Mouse (Mus musculus) forebrain, embryonic 12.5 days (tissue): ENCODE results near the gene BC035947. TPM values are rescaled to one million over a fixed set of nuclear protein-coding genes. Genes with fewer than 3 reads are reported as not detected.
A peak's percentile ranks its signal among the peaks of the same experiment; 100 is the strongest.
"Not testable (repeated sequence)": the region's sequence is repeated elsewhere in the genome, so short reads cannot be mapped to it uniquely, and the experiment has no call there.

Experiments used
- ATAC-seq: fragments of 200-750 bp; cut with Nextera tagmentation; 2 replicates; pipeline ENCODE4 v1.8.0; 2017; ENCODE audit warnings: moderate TSS enrichment; ENCODE audit not compliant: low FRiP score
- H3K27ac ChIP-seq: fragments of 300-500 bp; sonication (generic); 2 replicates; pipeline ENCODE4 v1.5.1; 2016; ENCODE audit warnings: mild to moderate bottlenecking
- H3K27me3 ChIP-seq: fragments of 300-500 bp; sonication (generic); 2 replicates; pipeline ENCODE4 v1.6.1; 2016; ENCODE audit warnings: mild to moderate bottlenecking
- H3K36me3 ChIP-seq: fragments of 300-500 bp; sonication (generic); replicated peaks from 2 replicates; pipeline ENCODE4 v1.6.1; 2016; ENCODE audit warnings: mild to moderate bottlenecking
- H3K4me1 ChIP-seq: fragments of 300-500 bp; sonication (generic); 2 replicates; pipeline ENCODE4 v1.6.1; 2016
- H3K4me2 ChIP-seq: fragments of 300-500 bp; sonication (generic); 2 replicates; pipeline ENCODE4 v1.6.1; 2016; ENCODE audit warnings: mild to moderate bottlenecking, moderate library complexity
- H3K4me3 ChIP-seq: fragments of 300-500 bp; sonication (generic); replicated peaks from 2 replicates; pipeline ENCODE4 v1.5.1; 2016; ENCODE audit warnings: mild to moderate bottlenecking
- H3K9ac ChIP-seq: fragments of 300-500 bp; sonication (generic); 2 replicates; pipeline ENCODE4 v1.6.1; 2016; ENCODE audit warnings: mild to moderate bottlenecking
- H3K9me3 ChIP-seq: fragments of 300-500 bp; sonication (generic); 2 replicates; pipeline ENCODE4 v1.6.1; 2016
- WGBS: fragments of 180-500 bp; shearing (Covaris S2); methylation state at CpG from one replicate; pipeline ENCODE4 v1.1.7; 2016; 5-methylcytosine and 5-hydroxymethylcytosine counted together
- polyA plus RNA-seq: library from polyadenylated mRNA; unstranded; fragments of >200 nt; fragmentation: Nextera tagmentation; extraction: Ambion mirVana; gene quantifications from 2 replicates; pipeline ENCODE4 v1.2.1, GENCODE M21; 2016

BC035947 gene
- 0.38 and 0.42 TPM in 2 replicates for polyA plus RNA-seq

GRCm38 (mm10) chr1:78511621-78512160 is at the start of gene BC035947:
Gene BC035947 (minus strand): TSS chr1:78512158.
- 3% methylated on average over 25 of the region's 25 CpGs for WGBS
- Histone ChIP-seq H3K4me3 (peak within 1 kb of the TSS; percentile 28), H3K27ac (no peak within 1 kb of the TSS), H3K4me2 (peak within 1 kb of the TSS; percentile 58), H3K36me3 (no peaks in the 10 kb centered on the region), H3K9me3 (no peaks in the 10 kb centered on the region), H3K27me3 (peaks cover 5% of the 10 kb centered on the region; the same call in 1 of the 2 replicates), H3K9ac (peak within 1 kb of the TSS; percentile 36), H3K4me1 (peaks cover 8% of the 10 kb centered on the region)
- peak; percentile 57; the same call in 1 of the 2 replicates for ATAC-seq

- no peaks in the 10 kb centered on the region for H3K36me3 ChIP-seq
- H3K9me3 ChIP-seq, result no peaks in the 10 kb centered on the region
- no peak for ATAC-seq
- H3K27me3 ChIP-seq, result no peaks in the 10 kb centered on the region
- H3K9ac ChIP-seq, result no peak overlapping the region
- H3K4me2 ChIP-seq, result no peak overlapping the region
- WGBS, result 83% methylated on average over 8 of the region's 8 CpGs
- H3K4me1 ChIP-seq, result peaks cover 2% of the 10 kb centered on the region
- H3K4me3 ChIP-seq, result no peak overlapping the region
- no peak overlapping the region for H3K27ac ChIP-seq
Measured at GRCm38 (mm10) chr1:78554012-78554666, 42.2 kb upstream of the BC035947 start.

- ATAC-seq, result no peak
- H3K9me3 ChIP-seq, result 0 out of 2 replicates have a peak, but pooled peaks cover 2% of the 10 kb centered on the region
- H3K4me1 ChIP-seq, result peaks cover 5% of the 10 kb centered on the region
- WGBS, result 45% methylated on average over 6 of the region's 6 CpGs
- no peak overlapping the region for H3K4me3 ChIP-seq
- H3K4me2 ChIP-seq, result no peak overlapping the region
- H3K27ac ChIP-seq, result no peak overlapping the region
- H3K9ac ChIP-seq, result no peak overlapping the region
- no peaks in the 10 kb centered on the region for H3K36me3 ChIP-seq
- H3K27me3 ChIP-seq, result no peaks in the 10 kb centered on the region
Measured at GRCm38 (mm10) chr1:78548961-78549360, 37.0 kb upstream of the BC035947 start.

- H3K9me3 ChIP-seq, result 0 out of 2 replicates have a peak, but pooled peaks cover 4% of the 10 kb centered on the region
- H3K4me1 ChIP-seq, result peaks cover 5% of the 10 kb centered on the region
- no peak overlapping the region for H3K9ac ChIP-seq
- no peaks in the 10 kb centered on the region for H3K27me3 ChIP-seq
- H3K36me3 ChIP-seq, result no peaks in the 10 kb centered on the region
- WGBS, result 87% methylated on average over 9 of the region's 9 CpGs
- H3K27ac ChIP-seq, result no peak overlapping the region
- H3K4me2 ChIP-seq, result no peak overlapping the region
- H3K4me3 ChIP-seq, result no peak overlapping the region
- no peak for ATAC-seq
Measured at GRCm38 (mm10) chr1:78546258-78546657, 34.3 kb upstream of the BC035947 start.

- H3K4me1 ChIP-seq, H3K9me3 ChIP-seq, H3K4me2 ChIP-seq, H3K9ac ChIP-seq, ATAC-seq, H3K27me3 ChIP-seq, H3K27ac ChIP-seq, H3K4me3 ChIP-seq, H3K36me3 ChIP-seq: not testable (repeated sequence)
- 71% methylated on average over 1 of the region's 1 CpGs for WGBS
Measured at GRCm38 (mm10) chr1:78543631-78544030, 31.7 kb upstream of the BC035947 start.

- peaks cover 4% of the 10 kb centered on the region; the same call in 1 of the 2 replicates for H3K27me3 ChIP-seq
- H3K36me3 ChIP-seq, result no peaks in the 10 kb centered on the region
- no peak overlapping the region for H3K4me2 ChIP-seq
- H3K9ac ChIP-seq, result no peak overlapping the region
- no peak overlapping the region for H3K4me3 ChIP-seq
- no peak for ATAC-seq
- H3K9me3 ChIP-seq, result 0 out of 2 replicates have a peak, but pooled peaks cover 3% of the 10 kb centered on the region
- whole genome bisulfite sequencing, result 74% methylated on average over 6 of the region's 6 CpGs
- H3K27ac ChIP-seq, result no peak overlapping the region
- H3K4me1 ChIP-seq, result peaks cover 5% of the 10 kb centered on the region; the same call in 1 of the 2 replicates
Measured at GRCm38 (mm10) chr1:78539166-78539565, 27.2 kb upstream of the BC035947 start.

GRCm38 (mm10) chr1:78538396-78538795 is 26.4 kb upstream of the BC035947 start:
- no peak for ATAC-seq

GRCm38 (mm10) chr1:78537494-78538010 is 25.6 kb upstream of the BC035947 start:
- H3K9ac ChIP-seq, result peak overlapping the region; percentile 44; the same call in 1 of the 2 replicates
- H3K27me3 ChIP-seq, result peaks cover 4% of the 10 kb centered on the region; the same call in 1 of the 2 replicates
- peaks cover 5% of the 10 kb centered on the region; the same call in 1 of the 2 replicates for H3K4me1 ChIP-seq
- H3K36me3 ChIP-seq, result no peaks in the 10 kb centered on the region
- no peaks in the 10 kb centered on the region for H3K9me3 ChIP-seq
- 38% methylated on average over 16 of the region's 16 CpGs for WGBS
- H3K27ac ChIP-seq, result no peak overlapping the region
- H3K4me2 ChIP-seq, result peak overlapping the region; percentile 50
- peak; percentile 65; the same call in 1 of the 2 replicates for ATAC-seq
- peak overlapping the region; percentile 21 for H3K4me3 ChIP-seq

More at GRCm38 (mm10) chr1:78538396-78538795, 26.4 kb upstream of the BC035947 start:
- WGBS, result 57% methylated on average over 5 of the region's 5 CpGs
- H3K9ac ChIP-seq, result no peak overlapping the region
- no peak overlapping the region for H3K4me2 ChIP-seq
- no peak overlapping the region for H3K4me3 ChIP-seq
- H3K36me3 ChIP-seq, result no peaks in the 10 kb centered on the region
- peaks cover 5% of the 10 kb centered on the region; the same call in 1 of the 2 replicates for H3K4me1 ChIP-seq
- peaks cover 4% of the 10 kb centered on the region; the same call in 1 of the 2 replicates for H3K27me3 ChIP-seq
- no peak overlapping the region for H3K27ac ChIP-seq
- H3K9me3 ChIP-seq, result no peaks in the 10 kb centered on the region

GRCm38 (mm10) chr1:78536310-78537164 is 24.6 kb upstream of the BC035947 start:
- no peak overlapping the region for H3K4me3 ChIP-seq
- peaks cover 4% of the 10 kb centered on the region; the same call in 1 of the 2 replicates for H3K27me3 ChIP-seq
- no peak overlapping the region for H3K4me2 ChIP-seq
- peaks cover 5% of the 10 kb centered on the region; the same call in 1 of the 2 replicates for H3K4me1 ChIP-seq
- no peak overlapping the region for H3K27ac ChIP-seq
- H3K9ac ChIP-seq, result no peak overlapping the region
- 40% methylated on average over 19 of the region's 19 CpGs for WGBS
- no peak for ATAC-seq
- H3K36me3 ChIP-seq, result no peaks in the 10 kb centered on the region
- H3K9me3 ChIP-seq, result no peaks in the 10 kb centered on the region

- H3K36me3 ChIP-seq, result no peaks in the 10 kb centered on the region
- H3K4me3 ChIP-seq, result no peak overlapping the region
- H3K9ac ChIP-seq, result no peak overlapping the region
- no peaks in the 10 kb centered on the region for H3K9me3 ChIP-seq
- no peak overlapping the region for H3K4me2 ChIP-seq
- peaks cover 4% of the 10 kb centered on the region; the same call in 1 of the 2 replicates for H3K27me3 ChIP-seq
- H3K4me1 ChIP-seq, result peaks cover 5% of the 10 kb centered on the region; the same call in 1 of the 2 replicates
- 91% methylated on average over 9 of the region's 9 CpGs for WGBS
- no peak for ATAC-seq
- no peak overlapping the region for H3K27ac ChIP-seq
Measured at GRCm38 (mm10) chr1:78534428-78535150, 22.6 kb upstream of the BC035947 start.

GRCm38 (mm10) chr1:78532184-78532800 is 20.3 kb upstream of the BC035947 start:
- WGBS, result 88% methylated on average over 15 of the region's 15 CpGs
- H3K9ac ChIP-seq, result no peak overlapping the region
- ATAC-seq, result no peak
- no peak overlapping the region for H3K4me3 ChIP-seq
- no peaks in the 10 kb centered on the region for H3K36me3 ChIP-seq
- no peaks in the 10 kb centered on the region for H3K4me1 ChIP-seq
- no peak overlapping the region for H3K4me2 ChIP-seq
- no peak overlapping the region for H3K27ac ChIP-seq
- H3K9me3 ChIP-seq, result no peaks in the 10 kb centered on the region
- H3K27me3 ChIP-seq, result peaks cover 4% of the 10 kb centered on the region; the same call in 1 of the 2 replicates
